Mouse (Mus musculus) gastrocnemius, adult 2 months (tissue): ENCODE data around the gene Aff1. TPM values are rescaled to one million over a fixed set of nuclear protein-coding genes. Genes with fewer than 3 reads are reported as not detected.

Experiments used
- DNase-seq: peaks from one replicate; pipeline ENCODE4 v3.0.0; 2022
- H3K27ac ChIP-seq: fragments of 200-600 bp; 2 replicates; pipeline ENCODE4 v1.8.1; 2022; ENCODE audit warnings: mild to moderate bottlenecking
- H3K4me3 ChIP-seq: fragments of 200-600 bp; 2 replicates; pipeline ENCODE4 v1.8.1; 2022; ENCODE audit warnings: mild to moderate bottlenecking, moderate library complexity
- CTCF ChIP-seq: fragments of 200-600 bp; IDR thresholded peaks from 2 replicates; pipeline ENCODE4 v1.8.1; 2022; ENCODE audit warnings: antibody characterized with exemption, mild to moderate bottlenecking, moderate library complexity
- intact Hi-C: fragments of 180-260 bp; cut with DNase I; formaldehyde crosslinking; loops from one replicate; pipeline ENCODE4 v1.15.1; 2025
- total RNA-seq, 2 experiments: library from RNA; stranded (reverse); gene quantifications; 2 replicates each; pipeline ENCODE4 v1.2.3; 2021

The Aff1 gene
- total RNA-seq, 2 experiments from 2014 or later, result 46.7 to 52.8 TPM

DNA sequence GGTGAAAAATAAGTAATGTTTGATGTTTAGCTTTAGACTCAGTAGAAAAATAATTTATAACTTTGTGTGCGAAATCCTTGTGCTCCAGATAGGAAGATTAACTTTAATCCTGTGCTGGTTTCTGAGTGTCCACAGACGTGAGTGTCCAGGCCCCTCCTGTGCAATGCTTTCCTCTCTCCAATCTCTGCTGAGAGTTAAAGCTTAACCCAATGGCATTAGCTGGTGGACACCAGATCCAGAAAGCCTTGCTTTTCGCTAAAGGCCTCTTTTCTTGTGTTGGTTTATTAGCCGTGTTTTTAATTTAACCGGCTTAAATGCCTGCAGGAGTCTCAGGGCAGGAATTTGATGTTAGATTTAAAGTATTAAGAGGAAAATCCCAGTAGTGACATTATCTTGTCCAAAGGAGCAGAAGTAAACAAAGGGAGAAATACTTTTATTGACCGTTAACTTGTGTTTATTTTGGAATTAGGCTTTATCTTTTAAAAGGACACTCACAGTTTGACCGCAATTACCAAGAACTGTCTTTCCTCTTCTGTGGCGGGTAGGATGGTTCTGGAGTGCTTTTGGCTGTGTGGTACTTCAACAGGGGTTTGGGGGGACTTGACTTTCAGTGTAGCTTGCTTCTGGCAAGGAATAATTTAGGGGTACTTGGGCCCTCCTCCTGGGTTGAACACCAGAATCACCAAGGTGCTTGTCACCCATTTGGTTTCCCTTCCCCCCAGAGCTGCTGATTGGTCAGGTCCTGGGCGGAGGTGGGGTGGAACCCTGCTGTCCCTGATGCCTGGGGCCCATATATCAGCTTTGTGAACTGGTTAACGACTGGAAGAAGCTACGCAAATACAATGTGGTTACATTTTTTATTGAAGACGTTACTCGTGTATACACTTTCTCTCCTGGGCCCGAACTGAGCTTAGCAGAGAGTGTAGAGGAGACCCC is 67.6 kb downstream of the Aff1 start:
- TF ChIP-seq CTCF, result no peak
- peak; percentile 43 for DNase-seq
- Histone ChIP-seq H3K4me3 (peak overlapping the region; percentile 72), H3K27ac (peak overlapping the region; percentile 92)
- intact Hi-C loops, result loop anchor here (10.0 kb wide), 1 partner anchor 55 kb away; no protein-coding TSS in a partner anchor

DNA sequence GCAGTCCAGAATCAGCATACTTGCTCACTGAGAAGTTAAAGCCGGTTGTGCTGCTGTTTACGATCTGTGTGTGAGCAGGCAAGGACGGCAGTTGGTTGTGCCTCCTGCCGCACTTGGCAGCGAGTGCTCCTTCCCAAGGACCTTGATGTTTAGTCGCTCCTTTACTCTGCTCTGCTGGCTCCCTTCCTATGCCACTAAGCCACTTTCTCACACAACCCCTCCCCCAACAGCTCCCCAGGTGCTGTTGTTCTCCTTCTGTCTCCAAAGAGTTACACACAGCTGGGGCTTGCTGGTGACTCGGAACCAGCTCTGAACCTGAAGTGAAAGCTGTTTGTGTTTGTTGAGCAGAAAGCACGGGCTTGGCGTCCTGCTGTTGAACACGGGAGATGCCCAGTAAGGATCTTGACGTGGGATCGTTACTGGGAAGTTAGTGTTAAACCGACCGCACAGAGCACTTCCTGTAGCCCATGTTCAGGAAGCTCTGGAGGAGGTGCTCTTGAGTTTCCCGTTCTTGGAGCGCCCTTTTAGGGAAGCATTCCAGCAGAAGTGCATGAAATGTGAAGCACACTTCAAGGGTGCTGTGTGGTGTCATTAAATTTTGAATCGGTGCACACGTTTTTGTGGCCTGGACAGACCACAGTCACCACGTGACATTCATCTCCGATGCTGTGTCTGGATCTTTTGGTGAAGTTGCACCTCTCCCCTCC is 68.4 kb downstream of the Aff1 start:
- DNase-seq, result peak; percentile 64
- intact Hi-C loops, result no loop called here
- TF ChIP-seq CTCF, result no peak
- peak overlapping the region; percentile 92 for H3K27ac ChIP-seq
- peak overlapping the region; percentile 72 for H3K4me3 ChIP-seq

DNA sequence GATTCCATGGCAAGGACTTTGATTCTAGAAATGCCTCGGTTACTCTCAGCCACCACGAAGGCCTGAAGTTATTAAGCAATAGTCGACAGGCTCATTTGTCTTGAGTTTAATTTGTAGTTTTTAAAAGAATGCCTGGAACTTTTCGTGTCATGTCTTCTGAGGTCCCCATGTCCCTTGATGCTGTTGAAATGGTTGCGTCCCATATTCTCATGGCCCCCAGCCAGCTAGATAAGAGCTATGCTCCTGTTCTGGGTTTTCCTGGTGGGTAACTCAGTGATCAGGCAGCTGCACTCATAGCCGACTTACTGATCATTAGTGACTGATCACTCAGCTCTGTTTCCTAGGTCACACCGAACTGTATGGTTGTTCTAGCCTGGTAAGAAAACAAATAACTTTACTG is 69.6 kb downstream of the Aff1 start:
- no peak for DNase-seq
- Histone ChIP-seq H3K4me3 (no peak overlapping the region), H3K27ac (peak overlapping the region; percentile 92)
- TF ChIP-seq CTCF, result no peak
- intact Hi-C loops, result no loop called here

DNA sequence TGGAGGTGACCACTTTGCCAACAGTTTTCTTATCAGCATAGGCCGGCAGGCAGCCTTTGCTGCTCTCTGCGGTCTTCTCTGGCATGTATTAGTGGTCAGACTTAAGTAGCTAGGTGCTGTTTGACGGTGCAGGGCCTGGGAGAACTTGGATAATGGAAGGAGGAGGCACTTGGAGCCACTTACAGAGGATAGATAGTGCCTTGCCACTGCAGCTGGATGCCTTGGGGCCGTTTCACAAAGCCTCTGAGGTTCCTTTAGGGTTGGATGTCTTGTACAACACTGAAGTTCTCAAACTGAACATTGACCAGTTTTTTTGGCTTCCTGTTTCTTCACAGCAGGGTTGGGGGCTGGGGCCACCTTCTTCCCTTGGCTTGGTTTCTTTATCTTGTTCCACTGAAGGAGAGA is 70.7 kb downstream of the Aff1 start:
- peak overlapping the region; percentile 57 for H3K27ac ChIP-seq
- TF ChIP-seq CTCF, result no peak
- H3K4me3 ChIP-seq, result no peak overlapping the region
- intact Hi-C loops, result no loop called here
- no peak for DNase-seq

DNA sequence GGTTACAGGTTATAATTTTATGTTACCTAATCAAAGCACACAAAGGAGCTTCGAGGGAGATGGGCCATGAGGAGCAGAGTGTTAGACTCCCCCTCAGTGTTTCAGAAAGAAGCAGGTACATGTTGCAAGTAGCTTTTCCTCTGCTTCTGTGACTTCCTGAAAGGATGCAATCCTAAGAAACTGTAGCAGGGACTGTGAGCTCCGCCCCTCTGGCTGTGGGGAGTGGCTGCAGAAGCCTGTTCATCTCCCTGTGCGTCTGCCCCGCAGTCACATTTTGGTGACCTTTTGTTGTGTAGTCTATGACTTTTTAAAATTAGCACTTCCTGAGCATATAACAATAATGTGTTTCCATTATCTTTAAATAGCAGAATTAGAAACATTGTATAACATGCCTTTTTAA is 73.2 kb downstream of the Aff1 start:
- no peak for TF ChIP-seq CTCF
- intact Hi-C loops, result no loop called here
- Histone ChIP-seq H3K4me3 (no peak overlapping the region), H3K27ac (no peak overlapping the region)
- no peak for DNase-seq

DNA sequence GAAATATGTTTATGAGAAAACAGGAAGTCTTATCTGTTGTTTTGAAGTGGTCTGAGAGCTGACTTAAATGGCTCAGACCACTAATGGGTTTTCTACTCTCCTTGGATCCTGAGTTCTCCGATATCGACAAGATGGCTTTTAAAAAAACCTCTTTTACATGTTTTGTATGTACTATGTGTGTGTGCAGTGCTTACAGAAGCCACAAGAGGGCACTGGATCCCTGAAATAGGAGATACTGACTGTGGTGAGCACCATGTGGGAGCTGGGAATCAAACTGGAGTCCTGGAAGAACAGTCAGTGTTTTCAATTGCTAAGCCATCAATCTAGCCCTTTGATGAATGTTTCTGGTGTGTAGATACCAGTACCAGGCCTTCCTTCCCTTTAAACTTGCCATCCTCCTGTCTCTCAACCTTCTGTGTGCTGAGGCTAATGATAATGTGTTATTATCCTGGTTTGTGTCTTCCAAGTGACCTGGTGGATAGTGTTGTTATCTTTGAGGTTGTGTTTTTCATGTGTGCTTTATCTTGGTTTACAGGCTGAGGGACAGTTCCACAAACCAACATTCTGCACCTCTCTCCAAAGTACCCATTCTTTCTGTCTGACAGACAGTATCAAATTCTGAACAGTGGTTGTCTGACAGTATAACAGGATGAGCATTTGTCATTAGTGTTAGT is 73.7 kb downstream of the Aff1 start:
- DNase-seq, result no peak
- intact Hi-C loops, result no loop called here
- peak; percentile 39 for TF ChIP-seq CTCF

DNA sequence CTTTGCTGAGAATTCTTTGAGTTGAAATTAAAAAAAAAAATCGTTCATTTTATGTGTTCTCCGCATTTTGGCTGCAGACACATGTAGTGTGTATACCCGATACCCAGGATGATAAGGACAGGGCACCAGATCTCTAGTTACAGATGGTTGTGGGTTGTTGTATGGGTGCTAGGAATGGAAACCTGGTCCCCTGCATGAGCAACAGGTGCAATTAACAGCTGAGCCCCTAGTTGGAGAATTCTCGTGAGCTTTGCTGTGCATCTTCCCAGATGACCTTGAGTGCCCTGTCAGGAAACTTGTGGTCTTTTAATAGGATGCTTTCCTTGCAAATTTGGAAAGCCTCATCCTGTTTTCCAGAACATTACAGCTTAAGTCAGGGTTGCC is 74.2 kb downstream of the Aff1 start:
- Histone ChIP-seq H3K4me3 (no peak overlapping the region), H3K27ac (peak overlapping the region; percentile 46)
- intact Hi-C loops, result no loop called here
- TF ChIP-seq CTCF, result no peak
- DNase-seq, result no peak

More for the DNA sequence above, 73.7 kb downstream of the Aff1 start:
- Histone ChIP-seq H3K27ac (no peak overlapping the region), H3K4me3 (no peak overlapping the region)

DNA sequence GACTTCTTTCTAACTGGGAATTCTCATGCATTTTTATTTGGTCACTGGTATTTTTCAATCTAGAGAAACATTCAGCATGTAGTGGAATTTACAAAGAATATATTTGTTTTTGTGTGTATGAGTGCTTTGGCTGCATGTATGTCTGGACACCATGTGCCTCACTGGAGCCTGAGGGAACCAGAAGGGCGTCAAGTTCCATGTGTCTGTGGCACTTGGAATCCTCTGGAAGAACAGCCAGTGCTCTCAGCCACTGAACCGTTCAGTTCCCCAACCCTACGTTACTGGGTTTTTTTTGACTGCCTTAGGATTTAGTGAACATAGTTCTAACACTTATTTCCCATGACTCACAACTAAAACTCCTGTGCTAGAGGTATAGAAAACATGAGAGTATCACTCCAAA is 76.8 kb downstream of the Aff1 start:
- TF ChIP-seq CTCF, result no peak
- no peak overlapping the region for H3K4me3 ChIP-seq
- DNase-seq, result peak; percentile 17
- peak overlapping the region; percentile 83 for H3K27ac ChIP-seq
- intact Hi-C loops, result no loop called here

DNA sequence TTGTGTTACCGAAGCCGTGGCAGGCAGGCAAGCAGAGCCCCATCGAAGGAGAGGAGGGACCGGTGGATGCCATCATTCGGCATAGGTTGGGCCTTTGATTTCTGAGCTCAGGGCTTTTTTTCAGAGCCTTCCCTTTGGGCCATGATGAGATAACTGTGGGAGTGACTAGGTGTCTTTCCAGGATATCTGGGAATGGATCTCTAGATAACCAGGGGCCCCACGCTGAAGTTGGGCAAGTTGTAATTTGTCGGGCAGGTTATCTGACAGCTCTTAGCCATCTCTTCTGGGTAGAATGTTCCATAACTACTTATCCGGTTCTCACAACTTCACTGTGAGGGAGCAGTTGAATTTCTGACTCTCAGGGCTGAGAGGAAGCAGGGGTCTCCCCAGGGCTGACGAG is 77.5 kb downstream of the Aff1 start:
- DNase-seq, result peak; percentile 5
- intact Hi-C loops, result loop anchor here (2.0 kb wide), 1 partner anchor 13 kb away; no protein-coding TSS in a partner anchor
- no peak for TF ChIP-seq CTCF
- Histone ChIP-seq H3K27ac (peak overlapping the region; percentile 83), H3K4me3 (no peak overlapping the region)

DNA sequence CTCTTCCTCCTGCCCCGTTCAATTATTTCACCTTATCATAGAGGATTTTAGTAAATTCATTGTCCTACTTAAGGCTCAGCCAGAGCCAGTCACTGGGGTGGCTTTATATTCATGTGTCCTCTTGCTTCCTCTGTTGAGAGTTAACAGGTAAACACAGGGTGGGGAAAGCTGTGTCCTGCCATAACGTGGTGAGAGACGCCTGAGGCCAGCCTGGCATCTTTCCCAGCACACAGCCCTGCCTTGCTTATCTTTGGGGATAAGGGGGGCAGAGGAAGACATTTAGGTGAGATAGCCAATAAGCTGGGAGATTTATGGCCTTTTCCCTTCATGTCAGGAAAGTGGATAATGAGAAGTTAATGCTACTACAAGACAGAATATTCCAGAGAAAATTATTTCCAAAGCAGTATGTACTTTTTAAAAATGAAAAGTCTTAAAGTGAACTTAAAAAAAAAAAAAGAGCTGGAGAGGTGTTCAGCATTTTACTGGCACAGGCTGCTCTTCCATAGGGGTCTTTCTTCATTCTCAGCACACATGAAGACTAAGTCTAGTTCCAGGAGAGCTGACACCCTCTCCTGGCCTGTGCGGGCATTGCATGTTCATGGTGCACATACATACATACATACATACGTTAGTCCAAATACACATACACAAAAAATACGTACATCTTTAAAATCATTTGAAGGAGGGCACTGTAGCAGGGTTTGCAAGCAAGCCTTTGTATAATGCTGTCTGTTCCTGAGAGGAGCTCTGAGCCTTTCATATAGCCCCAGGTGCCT is 78.5 kb downstream of the Aff1 start:
- intact Hi-C loops, result loop anchor here (2.0 kb wide), 1 partner anchor 14 kb away; no protein-coding TSS in a partner anchor
- Histone ChIP-seq H3K4me3 (no peak overlapping the region), H3K27ac (peak overlapping the region; percentile 83)
- DNase-seq, result peak; percentile 38
- TF ChIP-seq CTCF, result peak; percentile 31; the same call in 1 of the 2 replicates

DNA sequence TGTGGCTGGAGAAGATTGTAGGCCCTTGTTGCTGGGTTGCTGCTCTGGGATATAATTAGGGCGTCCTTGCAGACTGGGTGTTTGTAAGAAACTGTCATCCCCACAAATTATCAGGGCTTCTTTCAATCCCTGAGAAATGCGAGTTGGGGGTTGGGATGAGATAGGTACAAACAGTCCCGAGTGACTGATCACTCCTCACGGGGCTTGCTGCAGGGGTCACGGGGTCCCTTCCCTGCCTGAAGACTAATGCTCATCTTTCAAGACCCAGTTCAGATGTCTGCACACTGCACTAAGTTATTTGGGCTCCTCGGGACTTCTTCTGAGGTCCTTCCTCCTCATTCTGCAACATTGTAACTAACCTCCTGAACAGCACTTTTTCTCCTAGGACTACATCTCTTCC is 79.2 kb downstream of the Aff1 start:
- TF ChIP-seq CTCF, result no peak
- DNase-seq, result peak; percentile 41
- intact Hi-C loops, result loop anchor here (2.0 kb wide), 1 partner anchor 15 kb away; no protein-coding TSS in a partner anchor
- Histone ChIP-seq H3K4me3 (no peak overlapping the region), H3K27ac (peak overlapping the region; percentile 83)

DNA sequence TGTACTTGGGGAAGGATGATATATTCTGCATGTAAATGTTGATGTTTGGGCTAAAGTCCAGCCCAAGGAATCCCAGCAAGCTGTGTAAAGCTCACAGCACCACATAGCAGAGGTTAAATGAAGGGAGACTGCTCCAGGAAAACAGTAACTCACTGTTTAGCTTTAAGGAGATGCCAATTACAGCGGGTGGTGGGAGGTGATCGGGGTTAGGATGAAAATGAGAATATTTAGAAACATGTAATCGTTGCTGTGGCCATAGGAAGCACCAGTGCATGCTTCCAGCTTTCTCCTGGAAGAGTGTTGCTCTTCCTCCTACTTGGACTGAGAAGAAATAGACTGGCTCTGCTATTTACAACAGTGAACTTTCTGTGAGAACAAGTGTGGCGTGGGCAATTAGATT is 80.1 kb downstream of the Aff1 start:
- DNase-seq, result peak; percentile 8
- intact Hi-C loops, result no loop called here
- TF ChIP-seq CTCF, result no peak
- Histone ChIP-seq H3K27ac (peak overlapping the region; percentile 83), H3K4me3 (peak overlapping the region; percentile 61)
